Mouse (Mus musculus): ENCODE data around the gene Arhgap45.
"Not testable (repeated sequence)": the region's sequence is repeated elsewhere in the genome, so short reads cannot be mapped to it uniquely, and the experiment has no call there.

- TF ChIP-seq POLR2A (IDR thresholded peaks at IDR 0.05; ENCODE audit: insufficient read length, low read depth); POLR2AphosphoS2 (IDR thresholded peaks at IDR 0.05; ENCODE audit: insufficient read length, low read depth); TCF12 (IDR thresholded peaks at IDR 0.05; ENCODE audit: insufficient read depth, poor library complexity, severe bottlenecking); MAX (IDR thresholded peaks at IDR 0.05; ENCODE audit: low read depth); MYOD1 (IDR thresholded peaks at IDR 0.05; ENCODE audit: control insufficient read depth in 1 of 3, insufficient read length in 2 of 3, low read depth in 2 of 3): not testable (repeated sequence)
These were observed 28.9 kb downstream of the Arhgap45 start for GRCm38 (mm10) chr10:80045364-80045763.

Measured in myocyte (in vitro differentiated cells).